Mouse (Mus musculus) G1E (cell line): ENCODE data around the gene Cstad. TPM values are rescaled to one million over a fixed set of nuclear protein-coding genes. Genes with fewer than 3 reads are reported as not detected.

Source experiments
- ATAC-seq: 2 replicates; pipeline ENCODE4 v1.8.0; 2016; ENCODE audit warnings: mild to moderate bottlenecking; ENCODE audit not compliant: insufficient number of reproducible peaks, poor library complexity, low FRiP score, severe bottlenecking; ENCODE audit errors: extremely low read depth
- DNase-seq: peaks from one replicate; pipeline ENCODE4 v3.0.0; 2012; ENCODE audit warnings: low spot score
- H3K27me3 ChIP-seq: 2 replicates; pipeline ENCODE4 v1.6.1; 2012; ENCODE audit warnings: mild to moderate bottlenecking, low read length, inconsistent platforms; ENCODE audit not compliant: insufficient read depth
- H3K36me3 ChIP-seq: replicated peaks from 2 replicates; pipeline ENCODE3; 2012; ENCODE audit warnings: mild to moderate bottlenecking, inconsistent platforms
- H3K4me1 ChIP-seq: 2 replicates; pipeline ENCODE4 v1.6.1; 2012; ENCODE audit warnings: low read depth, low read length, inconsistent platforms, mixed read lengths; ENCODE audit not compliant: insufficient read depth
- H3K4me3 ChIP-seq: 2 replicates; pipeline ENCODE4 v1.5.1; 2012; ENCODE audit warnings: low read depth, mild to moderate bottlenecking, inconsistent platforms, low read length, moderate library complexity, mixed read lengths
- H3K9me3 ChIP-seq: replicated peaks from 2 replicates; pipeline ENCODE4 v1.6.1; 2012; ENCODE audit warnings: inconsistent platforms
- CTCF ChIP-seq: IDR thresholded peaks from 2 replicates; pipeline ENCODE4 v1.5.1; 2012; ENCODE audit warnings: low read depth, low read length, inconsistent platforms, mixed read lengths
- GATA1 ChIP-seq: IDR thresholded peaks from 2 replicates; pipeline ENCODE4 v1.6.1; 2012; ENCODE audit warnings: borderline replicate concordance, low read length, inconsistent platforms, mixed read lengths
- GATA2 ChIP-seq: IDR thresholded peaks from 2 replicates; pipeline ENCODE4 v1.6.1; 2012; ENCODE audit warnings: low read depth, low read length, inconsistent platforms, borderline replicate concordance
- POLR2AphosphoS5 ChIP-seq: IDR thresholded peaks from 2 replicates; pipeline ENCODE4 v1.6.1; 2012; ENCODE audit warnings: low read depth, low read length, inconsistent platforms; ENCODE audit not compliant: insufficient replicate concordance
- TAL1 ChIP-seq: conservative IDR thresholded peaks from 2 replicates; pipeline ENCODE4 v1.6.1; 2012; ENCODE audit warnings: low read depth, low read length, inconsistent platforms, mixed read lengths
- polyA plus RNA-seq: library from polyadenylated mRNA; stranded (reverse); fragments of >175 nt; gene quantifications from 2 replicates; pipeline ENCODE4 v1.2.3, GENCODE M21; 2012
- total RNA-seq, 2 experiments: library from RNA; stranded (forward) in 1 of 2; stranded (reverse) in 1 of 2; fragments of 200-1000 nt in 1 of 2; fragments of >200 nt in 1 of 2; fragmentation: Nextera tagmentation in 1 of 2; gene quantifications; 2 replicates each; pipeline ENCODE4 v1.2.3; 2014 to 2017

Gene Cstad
- total and polyA plus RNA-seq, 3 experiments, result 1.6 TPM; not detected in 2

DNA sequence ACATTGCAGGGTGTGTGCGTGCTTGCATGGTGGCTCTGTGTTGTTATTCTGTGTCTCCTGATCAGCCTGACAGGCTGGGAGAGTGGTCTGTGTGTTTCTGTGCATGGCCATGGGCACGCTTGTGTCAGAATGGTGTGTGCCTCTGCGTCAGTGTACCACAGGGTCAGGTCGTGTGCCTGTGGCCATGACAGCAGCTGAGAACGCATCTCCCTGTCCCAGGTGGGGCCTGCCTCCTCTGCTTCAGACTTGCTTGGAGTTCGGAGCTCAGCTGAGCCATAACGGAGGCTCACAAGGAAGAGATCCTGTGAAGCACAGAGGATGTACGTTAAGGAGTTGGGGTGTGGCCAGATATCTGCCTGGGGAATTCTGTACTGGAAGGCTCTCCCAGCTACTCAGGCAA is 13.1 kb downstream of the Cstad start:
- no peak overlapping the region for H3K4me3 ChIP-seq
- no peak for ATAC-seq
- no peaks in the 10 kb centered on the region for H3K9me3 ChIP-seq
- DNase-seq, result no peak
- no peaks in the 10 kb centered on the region for H3K4me1 ChIP-seq
- TF ChIP-seq TAL1 (no peak), GATA2 (no peak), POLR2AphosphoS5 (no peak), CTCF (no peak), GATA1 (no peak)
- peaks cover 48% of the 10 kb centered on the region for H3K27me3 ChIP-seq
- H3K36me3 ChIP-seq, result no peaks in the 10 kb centered on the region

DNA sequence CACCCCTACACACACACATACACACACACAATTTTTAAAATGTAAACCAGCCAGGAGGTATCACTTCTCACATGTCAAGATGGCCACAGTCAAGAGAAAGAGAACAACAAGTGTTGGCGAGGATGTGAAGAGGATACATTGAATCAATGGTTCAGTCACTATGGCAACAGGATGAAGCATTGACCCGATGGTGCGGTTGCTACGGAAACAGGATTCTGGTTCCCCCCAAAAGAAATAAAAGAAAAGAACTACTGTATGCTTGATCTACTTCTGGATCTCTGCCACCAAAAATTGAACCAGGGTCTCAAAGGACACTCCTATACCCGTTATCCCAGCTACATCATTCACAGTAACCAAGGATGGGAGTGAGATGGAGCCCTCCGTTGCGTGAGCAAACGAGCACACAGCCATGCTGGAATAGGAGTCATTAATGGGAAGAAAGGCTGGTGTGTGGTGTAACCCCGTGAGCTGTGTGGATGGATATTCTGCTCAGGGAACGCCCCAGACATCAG is 13.9 kb downstream of the Cstad start:
- no peak for DNase-seq
- no peak for ATAC-seq
- peaks cover 44% of the 10 kb centered on the region for H3K27me3 ChIP-seq

DNA sequence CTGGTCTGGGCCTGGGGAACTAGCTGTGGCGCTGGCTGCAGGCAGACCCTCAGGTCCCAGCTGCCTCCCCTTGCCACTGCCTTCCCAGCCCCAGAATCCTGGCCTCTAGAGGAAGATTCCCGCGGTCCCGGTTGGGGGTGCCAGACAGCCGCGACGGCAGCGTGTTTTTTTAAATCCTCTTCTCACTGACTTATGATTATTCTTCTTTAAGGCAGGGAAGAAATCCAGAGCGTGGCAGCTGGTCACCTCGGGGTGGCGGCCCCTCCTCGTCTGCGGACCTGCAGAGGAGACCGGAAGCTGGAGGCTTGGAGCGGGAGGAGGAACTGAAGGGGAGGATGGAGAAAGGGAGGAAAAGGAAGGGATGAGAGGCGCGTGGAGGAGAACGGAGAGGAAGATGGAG is 18.7 kb downstream of the Cstad start:
- no peaks in the 10 kb centered on the region for H3K9me3 ChIP-seq
- H3K27me3 ChIP-seq, result peaks cover 40% of the 10 kb centered on the region
- H3K36me3 ChIP-seq, result no peaks in the 10 kb centered on the region
- no peaks in the 10 kb centered on the region for H3K4me1 ChIP-seq
- DNase-seq (no peak), ATAC-seq (no peak)
- H3K4me3 ChIP-seq, result no peak overlapping the region
- TF ChIP-seq TAL1, result no peak
- no peak for TF ChIP-seq CTCF
- no peak for TF ChIP-seq GATA1
- no peak for TF ChIP-seq POLR2AphosphoS5
- TF ChIP-seq GATA2, result no peak

More for the DNA sequence above, 13.9 kb downstream of the Cstad start:
- no peak for TF ChIP-seq GATA2
- TF ChIP-seq GATA1, result no peak
- no peak for TF ChIP-seq TAL1
- Histone ChIP-seq H3K4me3 (no peak overlapping the region), H3K9me3 (no peaks in the 10 kb centered on the region), H3K36me3 (no peaks in the 10 kb centered on the region), H3K4me1 (no peaks in the 10 kb centered on the region)

DNA sequence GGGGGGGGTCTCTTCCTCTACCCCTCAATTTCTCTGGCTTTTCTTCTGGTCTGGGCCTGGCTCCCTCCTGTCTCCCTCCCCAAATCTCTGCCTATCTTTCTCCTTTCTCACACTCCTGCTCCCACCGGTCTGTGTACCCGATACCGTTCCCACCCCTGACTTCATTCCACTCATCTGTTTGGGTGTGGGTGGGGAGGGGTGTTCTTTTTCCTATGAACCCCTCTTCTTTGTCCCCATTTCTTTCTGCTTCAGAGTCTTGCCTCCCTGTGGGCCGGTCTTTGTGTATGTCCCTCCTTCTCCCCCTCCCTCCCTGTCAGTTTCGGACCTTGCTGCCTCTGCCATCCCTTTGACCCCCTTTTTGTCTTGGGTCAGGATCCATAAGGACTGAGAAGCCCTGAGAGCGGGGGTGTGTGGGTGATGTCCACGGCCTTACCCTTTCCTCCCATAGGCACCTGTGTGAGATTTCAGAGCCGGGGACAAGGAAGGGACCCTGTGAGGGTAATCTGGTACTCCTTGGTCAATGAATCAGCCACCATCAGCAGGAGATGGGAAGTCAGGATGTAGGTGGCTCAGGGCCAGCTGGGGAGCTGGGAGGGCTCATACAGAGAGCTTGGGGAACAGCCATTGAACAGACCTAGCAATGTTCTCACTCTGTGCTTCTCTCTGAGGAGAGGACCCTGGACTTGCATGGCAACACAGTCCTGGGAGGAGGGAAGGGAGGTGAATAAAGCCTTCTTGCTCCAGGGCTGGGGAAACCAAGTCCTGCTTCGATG is 19.5 kb downstream of the Cstad start:
- H3K27me3 ChIP-seq, result peaks cover 41% of the 10 kb centered on the region
- DNase-seq, result no peak
- ATAC-seq, result no peak
- H3K36me3 ChIP-seq, result no peaks in the 10 kb centered on the region
- no peak overlapping the region for H3K4me3 ChIP-seq
- H3K4me1 ChIP-seq, result no peaks in the 10 kb centered on the region
- no peak for TF ChIP-seq TAL1
- TF ChIP-seq GATA2, result no peak
- no peak for TF ChIP-seq POLR2AphosphoS5
- TF ChIP-seq CTCF, result no peak
- no peak for TF ChIP-seq GATA1
- no peaks in the 10 kb centered on the region for H3K9me3 ChIP-seq

DNA sequence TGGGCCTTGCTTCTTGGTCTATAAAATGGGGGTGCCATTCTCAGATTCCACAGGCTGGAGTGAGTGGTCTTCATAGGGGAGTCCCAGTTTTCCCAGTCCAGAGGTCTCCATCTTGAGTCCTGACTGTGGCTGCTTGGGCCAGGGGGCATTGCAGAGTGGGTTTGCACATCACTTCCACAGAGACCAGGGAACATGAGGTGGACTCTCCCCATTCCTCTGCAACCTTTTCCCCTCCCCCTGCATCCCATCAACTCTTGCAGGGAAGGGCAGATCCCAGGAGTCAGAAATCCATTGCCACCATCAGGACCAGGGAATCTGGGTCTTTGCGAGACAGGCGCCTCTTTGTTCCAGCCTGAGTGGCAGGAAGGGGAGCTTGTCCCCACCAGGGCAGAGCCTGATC is 21.0 kb downstream of the Cstad start:
- ATAC-seq (no peak), DNase-seq (no peak)
- Histone ChIP-seq H3K9me3 (no peaks in the 10 kb centered on the region), H3K4me3 (no peak overlapping the region), H3K4me1 (no peaks in the 10 kb centered on the region), H3K36me3 (no peaks in the 10 kb centered on the region), H3K27me3 (peaks cover 39% of the 10 kb centered on the region)
- TF ChIP-seq GATA1 (no peak), TAL1 (no peak), CTCF (no peak), POLR2AphosphoS5 (no peak), GATA2 (no peak)

DNA sequence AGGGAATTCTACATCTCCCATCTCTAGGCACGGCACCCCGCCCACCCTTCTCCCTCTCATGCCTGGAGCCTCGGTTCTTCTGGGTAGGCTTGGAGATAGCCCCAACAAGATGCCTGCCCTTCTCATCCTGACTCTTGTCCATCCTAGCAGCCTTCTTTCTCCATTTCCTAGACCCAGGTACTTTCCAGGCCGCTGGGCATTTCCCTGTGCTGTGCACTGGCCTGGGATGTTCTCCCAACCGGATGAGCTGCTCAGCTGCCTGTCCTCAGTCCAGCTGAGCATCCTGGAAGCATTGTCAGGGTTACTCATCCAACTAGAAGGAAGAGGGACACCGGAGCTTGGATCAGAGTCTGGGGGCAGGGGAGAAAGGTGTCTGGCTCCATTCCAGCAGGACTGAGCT is 21.6 kb downstream of the Cstad start:
- no peak for TF ChIP-seq TAL1
- TF ChIP-seq CTCF, result no peak
- TF ChIP-seq GATA1, result no peak
- TF ChIP-seq POLR2AphosphoS5, result no peak
- TF ChIP-seq GATA2, result no peak
- Histone ChIP-seq H3K9me3 (no peaks in the 10 kb centered on the region), H3K4me3 (no peak overlapping the region), H3K4me1 (no peaks in the 10 kb centered on the region), H3K27me3 (peaks cover 35% of the 10 kb centered on the region), H3K36me3 (no peaks in the 10 kb centered on the region)
- ATAC-seq (no peak), DNase-seq (no peak)
